Mouse (Mus musculus) MN1 (cell line): Measurements from ENCODE around the gene Prr9.

Experiments used
- DNase-seq: peaks from one replicate; pipeline ENCODE4 v3.0.0-alpha.2; 2016; ENCODE audit warnings: low spot score

Gene Prr9

DNA sequence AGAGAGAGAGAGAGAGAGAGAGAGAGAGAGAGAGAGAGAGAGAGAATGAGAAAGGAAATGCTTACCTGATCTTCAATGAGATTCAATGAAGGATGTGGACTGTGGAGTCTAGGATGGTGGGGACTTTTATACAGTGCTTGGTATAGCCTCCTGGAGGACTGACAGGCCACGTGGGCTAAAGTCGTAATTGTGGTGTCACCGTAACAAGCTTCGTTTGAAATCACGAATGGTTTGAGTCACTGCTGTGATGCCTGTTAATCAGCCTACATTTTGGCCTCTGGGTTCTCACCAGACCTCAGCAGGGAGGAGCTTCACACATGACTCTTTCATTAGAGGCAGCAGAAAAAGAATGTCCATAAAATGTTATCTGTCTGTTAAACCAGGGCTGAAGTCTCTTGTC, at the start of gene Prr9:
Gene Prr9 (minus strand): TSS at position 101 of the 400 bp plus-strand sequence.
- no peak for DNase-seq

DNA sequence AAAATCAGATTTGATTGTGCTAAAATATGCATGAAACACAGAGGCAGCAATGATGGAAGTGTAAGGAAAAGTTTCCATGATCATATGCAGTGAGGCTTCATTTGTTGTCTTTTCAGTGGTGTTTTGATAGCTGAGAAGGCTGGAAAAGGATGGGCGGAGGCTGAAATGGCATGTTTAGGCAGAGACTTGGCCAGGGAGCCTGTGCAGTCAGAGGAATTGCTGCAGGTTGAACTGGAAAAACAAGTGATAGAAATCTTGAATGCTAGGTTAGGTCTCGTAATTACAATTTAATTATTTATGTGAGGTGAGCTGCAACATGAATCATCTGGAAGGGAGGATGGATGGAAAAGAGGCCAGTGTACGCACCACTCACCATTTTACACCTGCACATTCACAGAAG, 46.1 kb upstream of the Prr9 start:
- no peak for DNase-seq

DNA sequence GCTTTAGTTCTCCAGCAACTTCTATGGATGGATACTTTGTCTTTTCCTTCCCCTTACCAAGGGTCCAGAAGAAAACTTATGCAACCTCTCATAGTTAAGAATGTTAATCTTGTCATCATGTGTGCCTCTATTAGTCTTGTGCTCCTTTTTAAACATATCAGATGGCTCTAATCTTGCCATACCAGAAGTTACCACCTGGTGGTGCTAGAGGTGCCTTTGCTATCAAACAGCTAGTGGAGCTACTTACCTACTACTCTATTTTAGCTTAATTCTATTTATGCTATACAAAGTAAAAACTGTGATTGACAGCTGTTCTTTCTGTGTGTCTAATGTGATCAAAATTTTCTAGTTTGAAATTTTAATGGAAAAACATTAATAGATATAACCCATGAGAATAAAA, 29.6 kb upstream of the Prr9 start:
- peak; percentile 11 for DNase-seq

DNA sequence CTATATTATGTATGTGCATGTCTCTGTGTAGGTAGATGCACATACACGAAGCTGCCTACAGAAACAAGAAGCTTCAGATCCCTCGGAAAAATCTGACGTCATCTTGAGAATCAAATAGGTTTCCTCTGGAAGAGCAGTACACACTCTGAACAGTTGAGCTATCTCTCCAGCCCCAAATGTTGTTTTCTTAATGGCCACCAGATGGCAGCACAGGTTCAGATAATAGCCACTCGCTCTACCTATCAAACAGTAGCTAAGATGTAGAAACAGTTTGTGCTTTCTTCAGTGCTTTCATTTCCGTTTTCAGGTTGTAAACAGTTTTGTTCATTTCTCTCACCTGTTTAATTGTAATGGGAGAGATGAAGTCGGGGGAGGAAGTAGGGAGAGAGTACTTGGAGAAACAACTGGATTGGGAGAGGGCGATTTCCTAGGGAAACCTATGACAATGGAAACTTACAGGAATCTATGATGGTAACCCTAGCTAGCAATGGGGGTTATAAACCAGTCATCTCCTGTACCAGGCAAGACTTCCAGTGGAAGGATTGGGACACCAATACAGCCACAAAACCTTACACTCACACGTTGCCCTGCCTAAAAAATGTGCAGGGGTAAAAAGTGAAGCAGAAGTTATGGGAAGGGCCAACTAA, 27.0 kb upstream of the Prr9 start:
- peak; percentile 45 for DNase-seq

DNA sequence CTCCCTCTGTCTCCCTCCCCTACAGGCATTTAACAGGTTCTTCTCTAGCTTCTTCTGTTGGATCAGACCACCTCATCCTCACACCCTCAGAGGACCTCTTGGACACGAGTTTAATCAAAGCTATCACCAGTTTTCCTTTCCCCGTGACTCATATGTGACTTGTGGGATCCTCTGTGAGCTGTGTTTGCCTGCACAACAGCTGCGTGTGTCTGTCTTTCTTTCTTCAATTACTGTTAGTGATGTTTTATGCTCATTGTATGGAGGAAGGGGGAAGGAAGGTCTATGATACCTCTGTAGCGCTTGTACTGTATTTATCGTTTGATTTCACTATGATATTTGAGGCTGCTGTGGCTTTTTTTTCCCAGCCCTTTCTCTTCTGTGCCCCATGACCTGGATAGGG, 24.2 kb upstream of the Prr9 start:
- DNase-seq, result no peak

DNA sequence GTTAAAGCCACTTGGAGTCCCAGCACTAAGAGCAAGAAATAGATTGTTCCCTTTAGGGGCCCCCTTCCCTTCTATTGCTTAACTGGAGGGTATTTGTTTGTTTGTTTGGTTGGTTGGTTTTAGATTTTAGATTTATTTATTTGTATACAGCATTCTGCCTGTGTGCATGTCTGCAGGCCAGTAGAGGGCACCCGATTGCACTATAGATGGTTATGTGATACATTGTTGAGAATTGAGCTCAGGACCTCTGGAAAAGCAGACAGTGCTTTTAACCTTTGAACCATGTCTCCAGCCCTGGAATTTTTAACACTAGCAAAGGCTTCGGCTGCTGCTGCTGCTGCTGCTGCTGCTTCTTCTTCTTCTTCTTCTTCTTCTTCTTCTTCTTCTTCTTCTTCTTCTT, 23.7 kb upstream of the Prr9 start:
- DNase-seq, result no peak

DNA sequence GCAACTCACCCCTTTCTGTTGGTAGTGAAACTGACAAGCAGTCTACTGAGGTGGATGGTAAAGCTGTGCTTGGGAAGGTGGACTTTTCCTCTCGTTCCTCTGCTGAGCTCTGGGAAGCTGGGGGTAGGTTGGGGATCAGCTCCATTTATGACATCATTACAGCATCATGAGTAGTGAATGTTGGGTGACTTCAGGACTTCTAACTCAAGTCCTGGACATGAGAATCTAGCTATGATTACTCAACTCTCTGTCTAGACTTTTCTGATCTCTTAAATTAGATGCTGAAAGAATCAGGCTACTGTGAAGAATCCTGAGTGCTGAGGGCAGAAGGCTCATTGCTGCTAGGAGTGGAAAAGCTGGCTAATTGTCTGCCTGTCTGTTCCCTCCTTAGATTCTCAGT, 18.9 kb upstream of the Prr9 start, which contains the start of gene Lelp1:
Gene Lelp1 (minus strand): TSS at position 101 of the 400 bp plus-strand sequence.
- DNase-seq, result no peak

DNA sequence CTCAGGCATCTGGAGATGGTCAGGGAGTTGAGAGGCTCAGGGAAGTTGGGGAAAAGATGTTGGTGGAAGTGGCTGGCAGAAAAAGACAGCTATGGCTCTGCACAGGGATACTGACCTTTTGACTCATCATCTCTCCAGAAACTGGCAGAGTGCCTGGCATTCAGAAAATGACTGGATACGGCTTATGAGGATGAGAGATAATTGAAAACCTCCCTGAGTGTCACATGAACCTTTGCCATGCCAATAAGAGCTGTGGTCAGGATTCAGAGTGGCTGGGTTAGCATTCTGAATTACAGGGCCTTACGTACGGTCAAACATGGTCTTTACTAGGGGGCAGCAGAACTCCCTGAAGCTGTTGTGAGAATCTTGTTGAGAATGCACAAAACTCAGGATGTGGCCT, 2.8 kb downstream of the Prr9 start:
- DNase-seq, result no peak

DNA sequence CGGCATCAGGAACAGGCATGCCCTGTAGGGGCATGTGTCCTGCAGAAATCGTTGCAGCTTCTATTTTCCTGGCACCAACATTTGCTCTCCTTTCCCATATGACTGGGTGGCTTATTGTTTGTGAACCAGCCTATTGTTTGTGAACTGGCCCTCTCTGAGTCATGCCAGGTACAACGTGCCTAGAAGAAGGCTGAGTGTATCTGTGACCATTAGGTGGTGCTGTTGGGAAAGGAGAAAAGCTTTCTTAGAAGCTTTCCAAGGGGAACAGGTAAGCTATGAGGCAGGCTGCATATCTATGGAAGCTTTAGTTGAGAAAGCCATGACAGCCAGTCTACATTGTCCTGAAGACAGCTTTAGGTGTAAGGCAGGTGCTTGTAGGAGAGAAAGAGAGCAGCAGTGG, 5.8 kb downstream of the Prr9 start:
- DNase-seq, result no peak

DNA sequence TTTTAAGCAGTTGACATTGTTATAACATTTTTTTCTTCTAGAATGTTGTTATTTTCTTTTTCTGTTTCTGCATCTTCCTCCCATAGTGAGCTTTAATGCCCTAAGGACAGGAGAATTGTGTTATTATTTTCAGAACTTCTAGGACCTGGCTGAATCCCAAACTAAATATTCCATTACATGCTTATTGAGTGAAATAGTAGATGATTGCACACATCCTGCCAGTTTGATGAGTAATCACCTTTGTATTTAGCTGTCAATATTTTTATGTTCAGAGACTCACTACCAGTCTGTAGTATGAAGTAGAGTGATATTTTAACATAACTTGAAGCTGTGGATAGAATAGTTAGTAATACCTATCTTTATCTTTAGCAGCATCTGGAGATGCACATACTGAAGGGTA, 12.2 kb downstream of the Prr9 start:
- DNase-seq, result no peak

DNA sequence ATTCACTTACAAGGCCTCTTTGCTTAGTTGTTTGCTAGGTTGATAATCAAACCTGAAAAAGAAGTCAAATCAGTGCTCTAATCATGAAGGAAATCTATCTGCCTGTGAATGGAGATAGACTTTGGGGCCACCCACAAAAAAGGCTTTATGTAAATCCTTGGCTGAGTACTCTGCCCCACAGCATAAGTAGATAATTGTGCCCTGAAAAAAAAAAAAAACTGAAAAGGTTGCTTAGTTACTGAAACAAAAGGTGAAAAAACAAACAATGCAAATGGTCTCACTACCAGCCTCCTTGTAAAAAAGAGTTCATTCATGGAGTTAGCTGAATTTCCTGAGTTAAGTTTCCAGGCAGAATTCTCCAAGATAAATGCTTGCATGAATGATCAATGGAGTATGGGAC, 13.0 kb downstream of the Prr9 start:
- DNase-seq, result no peak

DNA sequence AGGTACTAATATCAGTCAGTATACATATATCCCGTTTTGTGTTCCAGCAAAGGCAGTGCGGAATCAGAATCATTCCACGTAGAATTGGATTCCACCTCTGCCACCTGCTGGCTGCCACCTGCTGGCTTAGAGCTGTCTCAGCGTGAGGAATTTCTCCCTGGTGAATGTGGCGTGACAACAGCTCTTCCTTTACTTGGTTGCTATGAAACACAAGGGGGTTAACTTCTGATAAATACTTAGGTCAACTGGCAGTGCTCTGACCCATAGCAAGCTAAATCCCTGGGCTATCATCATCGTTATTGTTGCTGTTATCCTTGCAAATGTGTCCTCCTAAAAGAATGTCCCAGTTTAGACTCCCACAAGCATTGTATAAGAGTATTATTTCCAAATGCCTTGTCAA, 17.2 kb downstream of the Prr9 start:
- DNase-seq, result no peak

DNA sequence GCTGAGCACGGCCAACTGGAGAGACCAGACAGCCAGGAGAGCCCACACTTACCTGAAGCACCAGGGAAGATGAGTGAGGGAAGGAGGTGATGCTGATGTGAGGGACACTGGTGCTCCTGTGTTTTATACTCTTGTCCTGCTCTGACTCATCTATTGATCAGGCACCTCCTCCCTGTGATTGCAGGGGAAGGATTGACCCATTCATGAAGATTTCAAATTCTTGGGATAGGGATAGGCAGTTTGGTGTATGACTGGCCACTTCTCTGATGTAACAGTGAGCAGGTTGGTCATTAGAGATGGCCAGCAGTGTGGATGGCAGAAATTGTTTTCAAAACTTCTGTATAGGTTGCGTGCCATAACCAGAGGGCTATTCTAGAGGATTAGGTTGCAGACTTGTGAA, 40.7 kb downstream of the Prr9 start, which contains the start of gene Lor:
Gene Lor (minus strand): TSS at position 101 of the 400 bp plus-strand sequence.
- no peak for DNase-seq

DNA sequence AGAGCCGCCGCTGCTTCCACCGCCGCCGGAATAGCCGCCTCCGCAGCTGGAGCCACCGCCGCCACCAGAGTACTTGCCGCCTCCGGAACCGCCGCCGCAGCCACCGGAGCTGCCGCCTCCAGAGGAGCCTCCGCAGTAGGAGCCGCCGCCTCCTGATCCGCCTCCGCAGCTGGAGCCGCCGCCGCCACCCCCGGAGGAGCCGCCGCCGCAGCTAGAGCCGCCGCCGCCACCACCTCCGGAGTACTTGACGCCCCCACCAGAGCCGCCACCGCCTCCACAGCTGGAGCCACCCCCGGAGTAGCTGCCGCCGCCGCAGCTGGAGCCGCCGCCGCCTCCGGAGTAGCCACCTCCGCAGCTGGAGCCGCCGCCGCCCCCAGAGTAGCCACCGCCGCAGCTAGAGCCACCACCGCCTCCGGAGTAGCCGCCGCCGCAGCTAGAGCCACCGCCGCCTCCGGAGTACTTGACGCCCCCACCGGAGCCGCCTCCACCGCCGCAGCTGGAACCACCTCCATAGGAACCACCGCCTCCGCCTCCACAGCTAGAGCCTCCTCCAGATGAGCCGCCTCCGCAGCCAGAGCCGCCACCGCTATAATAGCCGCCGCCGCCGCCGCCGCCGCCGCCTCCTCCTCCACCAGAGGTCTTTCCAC, 42.3 kb downstream of the Prr9 start:
- DNase-seq, result no peak

DNA sequence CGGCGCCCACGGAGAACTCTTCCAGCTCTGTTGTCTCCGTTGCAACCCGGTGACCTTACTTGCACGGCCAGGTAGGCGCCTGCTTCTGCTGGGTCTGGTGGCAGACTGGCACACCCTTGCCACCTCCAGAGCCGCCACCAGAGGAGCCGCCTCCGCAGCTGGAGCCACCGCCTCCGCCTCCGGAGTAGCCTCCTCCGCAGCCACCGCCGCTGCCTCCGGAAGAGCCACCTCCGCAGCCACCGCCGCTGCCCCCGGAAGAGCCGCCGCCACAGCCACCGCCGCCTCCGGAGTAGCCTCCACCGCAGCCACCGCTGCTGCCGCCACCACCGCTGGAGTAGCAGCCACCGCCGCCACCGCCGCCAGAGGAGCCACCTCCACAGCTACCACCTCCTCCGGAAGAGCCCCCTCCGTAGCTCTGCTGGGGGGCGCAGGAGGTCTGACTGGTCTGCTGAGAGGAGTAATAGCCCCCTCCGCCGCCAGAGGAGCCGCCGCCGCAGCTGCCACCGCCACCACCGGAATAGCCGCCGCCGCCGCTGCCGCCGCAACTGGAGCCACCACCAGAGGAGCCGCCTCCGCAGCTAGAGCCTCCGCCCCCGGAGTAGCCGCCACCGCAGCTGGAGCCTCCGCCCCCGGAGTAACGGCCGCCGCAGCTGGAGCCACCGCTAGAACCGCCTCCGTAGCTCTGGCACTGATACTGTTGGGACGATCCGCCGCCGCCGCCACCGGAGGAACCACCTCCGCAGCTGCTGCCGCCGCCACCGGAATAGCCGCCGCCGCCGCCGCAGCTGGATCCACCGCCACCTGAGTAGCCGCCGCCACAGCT, 43.1 kb downstream of the Prr9 start:
- no peak for DNase-seq
